Mouse (Mus musculus) hindbrain, embryonic 11.5 days (tissue): ENCODE measurements around the gene Olfr1454. TPM values are rescaled to one million over a fixed set of nuclear protein-coding genes. Genes with fewer than 3 reads are reported as not detected.

Experiments
- ATAC-seq: fragments of 200-750 bp; cut with Nextera tagmentation; 2 replicates; pipeline ENCODE4 v1.8.0; 2017; ENCODE audit warnings: mild to moderate bottlenecking, moderate TSS enrichment, moderate library complexity; ENCODE audit not compliant: low FRiP score
- DNase-seq: peaks from one replicate; pipeline ENCODE4 v3.0.0-alpha.2; 2015; ENCODE audit warnings: low spot score
- H3K27ac ChIP-seq: fragments of 300-500 bp; sonication (generic); 2 replicates; pipeline ENCODE4 v1.5.1; 2014; ENCODE audit warnings: mild to moderate bottlenecking, low read depth, low read length
- H3K27me3 ChIP-seq: fragments of 300-500 bp; sonication (generic); 2 replicates; pipeline ENCODE4 v1.6.1; 2014; ENCODE audit warnings: mild to moderate bottlenecking, low read length, moderate library complexity, mixed read lengths; ENCODE audit not compliant: control insufficient read depth, insufficient read depth
- H3K36me3 ChIP-seq: fragments of 300-500 bp; sonication (generic); 2 replicates; pipeline ENCODE4 v1.6.1; 2014; ENCODE audit warnings: mild to moderate bottlenecking, low read length, moderate library complexity, mixed read lengths; ENCODE audit not compliant: control insufficient read depth, insufficient read depth
- H3K4me1 ChIP-seq: fragments of 300-500 bp; sonication (generic); replicated peaks from 2 replicates; pipeline ENCODE4 v1.6.1; 2014; ENCODE audit warnings: low read length, mixed read lengths; ENCODE audit not compliant: control insufficient read depth, insufficient read depth
- H3K4me2 ChIP-seq: fragments of 300-500 bp; sonication (generic); replicated peaks from 2 replicates; pipeline ENCODE4 v1.6.1; 2014; ENCODE audit warnings: mild to moderate bottlenecking, low read depth, low read length
- H3K4me3 ChIP-seq: fragments of 300-500 bp; sonication (generic); 2 replicates; pipeline ENCODE4 v1.5.1; 2014; ENCODE audit warnings: low read depth, low read length
- H3K9ac ChIP-seq: fragments of 300-500 bp; sonication (generic); 2 replicates; pipeline ENCODE4 v1.6.1; 2014; ENCODE audit warnings: low read depth, low read length
- H3K9me3 ChIP-seq: fragments of 300-500 bp; sonication (generic); 2 replicates; pipeline ENCODE4 v1.6.1; 2016; ENCODE audit warnings: low read length; ENCODE audit not compliant: control insufficient read depth
- WGBS: fragments of 180-500 bp; shearing (Covaris S2); extraction: QIAGEN DNeasy Blood & Tissue Kit; methylation state at CpG from one replicate; pipeline ENCODE4 v1.1.7; 2014; 5-methylcytosine and 5-hydroxymethylcytosine counted together
- polyA plus RNA-seq: library from polyadenylated mRNA; unstranded; fragments of >200 nt; fragmentation: Nextera tagmentation; extraction: Ambion mirVana; gene quantifications from 2 replicates; pipeline ENCODE4 v1.2.1, GENCODE M21; 2014

The Olfr1454 gene
- polyA plus RNA-seq, result not detected in 2 replicates

GRCm38 (mm10) chr19:13060310-13060709 lies at the start of gene Olfr1454:
TSS of gene Olfr1454 (plus strand) at chr19:13060610.
- Histone ChIP-seq H3K36me3 (no peaks in the 10 kb centered on the region), H3K4me3 (no peak within 1 kb of the TSS), H3K27ac (no peak within 1 kb of the TSS), H3K9me3 (peaks cover 2% of the 10 kb centered on the region; the same call in 1 of the 2 replicates), H3K4me1 (no peaks in the 10 kb centered on the region), H3K4me2 (no peak within 1 kb of the TSS), H3K9ac (no peak within 1 kb of the TSS), H3K27me3 (no peaks in the 10 kb centered on the region)
- no peak for DNase-seq
- 81% methylated on average over 2 of the region's 2 CpGs for WGBS
- ATAC-seq, result no peak

DNA sequence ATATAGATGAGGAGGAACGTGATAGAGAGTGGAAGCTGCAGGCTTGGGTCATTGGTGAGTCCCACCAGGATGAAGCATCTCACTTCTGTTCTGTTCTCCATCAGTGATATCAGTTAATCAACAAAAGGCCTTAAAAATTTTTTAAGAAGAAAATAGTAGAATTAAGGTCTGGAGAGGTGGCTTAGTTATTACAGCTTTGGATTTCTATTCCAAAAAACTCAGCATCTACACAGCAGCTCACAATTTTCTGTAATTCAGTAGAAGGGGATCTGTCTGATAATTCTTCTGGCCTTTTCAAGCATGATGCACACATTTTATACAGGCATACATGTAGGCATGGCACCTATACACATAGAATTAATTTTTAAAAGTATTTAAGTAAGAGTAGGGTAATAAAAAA lies 32.2 kb upstream of the Olfr1454 start, which contains the start of gene Olfr1453:
Gene Olfr1453, minus strand, starts transcription at position 101 of the 400 bp plus-strand sequence.
- Histone ChIP-seq H3K9ac (no peak within 1 kb of the TSS), H3K36me3 (no peaks in the 10 kb centered on the region), H3K27me3 (no peaks in the 10 kb centered on the region), H3K4me2 (no peak within 1 kb of the TSS), H3K9me3 (no peaks in the 10 kb centered on the region), H3K27ac (no peak within 1 kb of the TSS), H3K4me3 (no peak within 1 kb of the TSS), H3K4me1 (no peaks in the 10 kb centered on the region)
- ATAC-seq (no peak), DNase-seq (no peak)
- 56% methylated on average over 1 of the region's 1 CpGs for WGBS

DNA sequence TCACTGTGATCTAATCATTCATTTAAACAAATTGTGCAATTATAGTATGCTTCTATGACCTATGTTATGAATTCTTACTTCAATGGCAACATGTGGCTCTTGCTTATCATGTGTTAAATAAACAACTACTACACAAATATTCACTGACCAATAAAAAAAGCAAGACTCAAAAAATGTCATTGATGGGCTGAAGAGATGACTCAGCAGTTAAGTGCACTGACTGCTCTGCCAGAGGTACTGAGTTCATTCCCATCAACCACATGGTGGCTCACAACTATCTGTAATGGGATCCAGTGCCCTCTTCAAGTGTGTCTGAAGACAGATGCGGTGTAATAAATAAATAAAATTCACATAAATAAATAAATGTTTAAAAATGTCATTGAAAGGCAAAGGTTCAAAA lies 33.5 kb downstream of the Olfr1454 start:
- no peaks in the 10 kb centered on the region for H3K4me1 ChIP-seq
- no peaks in the 10 kb centered on the region for H3K36me3 ChIP-seq
- H3K9ac ChIP-seq, result no peak overlapping the region
- H3K4me3 ChIP-seq, result no peak overlapping the region
- H3K27ac ChIP-seq, result no peak overlapping the region
- ATAC-seq (no peak), DNase-seq (no peak)
- WGBS, result 83% methylated on average over 1 of the region's 1 CpGs
- H3K4me2 ChIP-seq, result no peak overlapping the region
- no peaks in the 10 kb centered on the region for H3K27me3 ChIP-seq
- H3K9me3 ChIP-seq, result peaks cover 2% of the 10 kb centered on the region; the same call in 1 of the 2 replicates

GRCm38 (mm10) chr19:13097791-13098190 lies 37.4 kb downstream of the Olfr1454 start, which contains the start of gene Olfr1457:
TSS of gene Olfr1457 (minus strand) at chr19:13097891.
- no peaks in the 10 kb centered on the region for H3K27me3 ChIP-seq
- no peak within 1 kb of the TSS for H3K4me3 ChIP-seq
- DNase-seq (no peak), ATAC-seq (no peak)
- no peaks in the 10 kb centered on the region for H3K36me3 ChIP-seq
- WGBS, result 73% methylated on average over 2 of the region's 2 CpGs
- H3K27ac ChIP-seq, result no peak within 1 kb of the TSS
- no peak within 1 kb of the TSS for H3K9ac ChIP-seq
- H3K4me1 ChIP-seq, result no peaks in the 10 kb centered on the region
- H3K4me2 ChIP-seq, result no peak within 1 kb of the TSS
- H3K9me3 ChIP-seq, result peaks cover 2% of the 10 kb centered on the region; the same call in 1 of the 2 replicates

GRCm38 (mm10) chr19:13106675-13107074 lies 46.3 kb downstream of the Olfr1454 start, which contains the start of gene Olfr1458:
TSS of gene Olfr1458 (minus strand) at chr19:13106775.
- Histone ChIP-seq H3K9ac (no peak within 1 kb of the TSS), H3K4me3 (no peak within 1 kb of the TSS), H3K4me2 (no peak within 1 kb of the TSS), H3K27ac (no peak within 1 kb of the TSS), H3K4me1 (no peaks in the 10 kb centered on the region), H3K27me3 (no peaks in the 10 kb centered on the region), H3K36me3 (no peaks in the 10 kb centered on the region), H3K9me3 (no peaks in the 10 kb centered on the region)
- WGBS, result 77% methylated on average over 3 of the region's 3 CpGs
- no peak for ATAC-seq
- no peak for DNase-seq

Other genes with a start within 250 kb of the Olfr1454 start
- gene Gm5244, start 213.9 kb upstream of the Olfr1454 start, polyA plus RNA-seq, result not detected in 2 replicates
- gene Olfr1444, start 203.3 kb upstream of the Olfr1454 start, polyA plus RNA-seq, result not detected in 2 replicates
- gene Olfr1445, start 176.8 kb upstream of the Olfr1454 start, polyA plus RNA-seq, result not detected in 2 replicates
- not detected in 2 replicates for gene Olfr1446, start 167.1 kb upstream of the Olfr1454 start, polyA plus RNA-seq
- not detected in 2 replicates for gene Olfr1447, start 156.9 kb upstream of the Olfr1454 start, polyA plus RNA-seq
- not detected in 2 replicates for gene Olfr1448, start 136.2 kb upstream of the Olfr1454 start, polyA plus RNA-seq
- not detected in 2 replicates for gene Olfr1449, start 129.8 kb upstream of the Olfr1454 start, polyA plus RNA-seq
- not detected in 2 replicates for gene Olfr1450, start 110.4 kb upstream of the Olfr1454 start, polyA plus RNA-seq
- gene Olfr1451, start 65.6 kb upstream of the Olfr1454 start, polyA plus RNA-seq, result not detected in 2 replicates
- gene Olfr1453, start 32.3 kb upstream of the Olfr1454 start, polyA plus RNA-seq, result not detected in 2 replicates
- gene Olfr1457, start 37.3 kb downstream of the Olfr1454 start, polyA plus RNA-seq, result not detected in 2 replicates
- not detected in 2 replicates for gene Olfr1458, start 46.2 kb downstream of the Olfr1454 start, polyA plus RNA-seq
- 0.02 TPM in 1 of 2 replicates, not detected in the other for gene Olfr1459, start 88.9 kb downstream of the Olfr1454 start, polyA plus RNA-seq
- not detected in 2 replicates for gene Olfr1461, start 102.4 kb downstream of the Olfr1454 start, polyA plus RNA-seq
- not detected in 2 replicates for gene Olfr1462, start 125.1 kb downstream of the Olfr1454 start, polyA plus RNA-seq
- not detected in 2 replicates for gene Olfr1463, start 170.7 kb downstream of the Olfr1454 start, polyA plus RNA-seq